Mouse (Mus musculus): ENCODE results near the gene Alpi.

Alpi gene

GRCm38 (mm10) chr1:87101411-87101810 is at the start of gene Alpi:
Gene Alpi (minus strand): TSS chr1:87101606.
- DNase-seq = no peak

- DNase-seq = no peak
These were observed 48.0 kb upstream of the Alpi start for GRCm38 (mm10) chr1:87149422-87149821.

- DNase-seq = no peak
These were observed 41.7 kb upstream of the Alpi start for GRCm38 (mm10) chr1:87143141-87143540.

GRCm38 (mm10) chr1:87142456-87142855 is 41.0 kb upstream of the Alpi start:
- DNase-seq = no peak

GRCm38 (mm10) chr1:87141550-87141949 is 40.1 kb upstream of the Alpi start:
- DNase-seq = no peak

- DNase-seq = no peak
These were observed 30.4 kb upstream of the Alpi start for GRCm38 (mm10) chr1:87131803-87132202.

GRCm38 (mm10) chr1:87127206-87128030 is 26.0 kb upstream of the Alpi start:
- no peak for DNase-seq

GRCm38 (mm10) chr1:87124673-87125072 is 23.3 kb upstream of the Alpi start, which contains the start of gene Akp3:
Gene Akp3 (plus strand): TSS chr1:87124973.
- DNase-seq = no peak

- DNase-seq = no peak
These were observed 13.4 kb upstream of the Alpi start for GRCm38 (mm10) chr1:87114784-87115183.

GRCm38 (mm10) chr1:87111719-87112354 is 10.4 kb upstream of the Alpi start:
- DNase-seq = no peak

- no peak for DNase-seq
These were observed 7.2 kb upstream of the Alpi start for GRCm38 (mm10) chr1:87108564-87108963.

- DNase-seq = no peak
These were observed 5.1 kb upstream of the Alpi start for GRCm38 (mm10) chr1:87106536-87106935.

GRCm38 (mm10) chr1:87103936-87104335 is 2.5 kb upstream of the Alpi start:
- no peak for DNase-seq

GRCm38 (mm10) chr1:87102114-87102513 is 708 bp upstream of the Alpi start:
- DNase-seq = no peak

- DNase-seq = no peak
These were observed 2.9 kb downstream of the Alpi start for GRCm38 (mm10) chr1:87098358-87098975.

GRCm38 (mm10) chr1:87095642-87096041 is 5.8 kb downstream of the Alpi start:
- DNase-seq = no peak

GRCm38 (mm10) chr1:87089828-87090227 is 11.6 kb downstream of the Alpi start, which contains the start of gene Alppl2:
Gene Alppl2 (minus strand): TSS chr1:87089928.
- no peak for DNase-seq

GRCm38 (mm10) chr1:87089251-87089650 is 12.2 kb downstream of the Alpi start:
- no peak for DNase-seq

GRCm38 (mm10) chr1:87086964-87087363 is 14.4 kb downstream of the Alpi start:
- DNase-seq = no peak

GRCm38 (mm10) chr1:87086196-87086595 is 15.2 kb downstream of the Alpi start:
- DNase-seq = no peak

- DNase-seq = no peak
These were observed 27.6 kb downstream of the Alpi start for GRCm38 (mm10) chr1:87073776-87074175.

- DNase-seq = no peak
These were observed 30.7 kb downstream of the Alpi start for GRCm38 (mm10) chr1:87070720-87071119.

GRCm38 (mm10) chr1:87060913-87061312 is 40.5 kb downstream of the Alpi start:
- no peak for DNase-seq
